Mouse (Mus musculus) gastrocnemius, adult 8-10 months (tissue): ENCODE measurements at regions not wholly inside any gene's neighbourhood (a gene's known extent, or its start where the extent isn't known, plus 50 kb on each side); places are given as distances from the start of the nearest gene placed in this dataset.
A peak's percentile ranks its signal among the peaks of the same experiment; 100 is the strongest.
"Not testable (repeated sequence)": the region's sequence is repeated elsewhere in the genome, so short reads cannot be mapped to it uniquely, and the experiment has no call there.

Experiments used
- DNase-seq, 2 experiments: peaks; one replicate each; pipeline ENCODE4 v3.0.0; 2022; ENCODE audit warnings: low spot score in 2 of 2

GRCm38 (mm10) chr5:16937840-16938239 lies 146.2 kb downstream of the Gm28710 start:
- DNase-seq: no peak

GRCm38 (mm10) chr5:16947430-16947829 lies 155.8 kb downstream of the Gm28710 start:
- no peak for DNase-seq

- no peak for DNase-seq
Measured at GRCm38 (mm10) chr5:16967735-16968134, 176.1 kb downstream of the Gm28710 start.

- not testable (repeated sequence) for DNase-seq
Measured at GRCm38 (mm10) chr5:16968817-16969216, 177.2 kb downstream of the Gm28710 start.

GRCm38 (mm10) chr5:16973206-16973896 lies 181.7 kb downstream of the Gm28710 start:
- DNase-seq: peak in 1 of 2 experiments; percentile 13

GRCm38 (mm10) chr5:16976006-16976405 lies 184.4 kb downstream of the Gm28710 start:
- DNase-seq: no peak

- no peak for DNase-seq
Measured at GRCm38 (mm10) chr5:16984877-16985276, 193.3 kb downstream of the Gm28710 start.

- no peak for DNase-seq
Measured at GRCm38 (mm10) chr5:16991518-16991917, 199.9 kb downstream of the Gm28710 start.

- DNase-seq: no peak
Measured at GRCm38 (mm10) chr5:16999183-16999582, 207.6 kb downstream of the Gm28710 start.

GRCm38 (mm10) chr5:17006807-17007522 lies 215.4 kb downstream of the Gm28710 start:
- no peak for DNase-seq

- no peak for DNase-seq
Measured at GRCm38 (mm10) chr5:17021636-17022035, 230.0 kb downstream of the Gm28710 start.

- no peak for DNase-seq
Measured at GRCm38 (mm10) chr5:17053935-17054334, 262.3 kb downstream of the Gm28710 start.

- DNase-seq: no peak
Measured at GRCm38 (mm10) chr5:17064565-17064964, 273.0 kb downstream of the Gm28710 start.

GRCm38 (mm10) chr5:17080405-17080804 lies 288.8 kb downstream of the Gm28710 start:
- DNase-seq: no peak

- no peak for DNase-seq
Measured at GRCm38 (mm10) chr5:17111556-17111955, 261.4 kb upstream of the Speer4f2 start.

- DNase-seq: no peak
Measured at GRCm38 (mm10) chr5:17112026-17112425, 261.0 kb upstream of the Speer4f2 start.

- no peak for DNase-seq
Measured at GRCm38 (mm10) chr5:17115035-17115434, 257.9 kb upstream of the Speer4f2 start.

GRCm38 (mm10) chr5:17116072-17116471 lies 256.9 kb upstream of the Speer4f2 start:
- no peak for DNase-seq

GRCm38 (mm10) chr5:17125240-17125639 lies 247.7 kb upstream of the Speer4f2 start:
- DNase-seq: no peak

- DNase-seq: no peak
Measured at GRCm38 (mm10) chr5:17127501-17127900, 245.5 kb upstream of the Speer4f2 start.

GRCm38 (mm10) chr5:17135489-17135888 lies 237.5 kb upstream of the Speer4f2 start:
- no peak for DNase-seq

- no peak for DNase-seq
Measured at GRCm38 (mm10) chr5:17141555-17141954, 231.4 kb upstream of the Speer4f2 start.

- DNase-seq: no peak
Measured at GRCm38 (mm10) chr5:17174562-17174961, 198.4 kb upstream of the Speer4f2 start.
